Mouse (Mus musculus) hindbrain, embryonic 15.5 days (tissue): ENCODE data around the gene Podxl. TPM values are rescaled to one million over a fixed set of nuclear protein-coding genes. Genes with fewer than 3 reads are reported as not detected.
A peak's percentile ranks its signal among the peaks of the same experiment; 100 is the strongest.

Source experiments
- ATAC-seq: fragments of 200-750 bp; cut with Nextera tagmentation; 2 replicates; pipeline ENCODE4 v1.8.0; 2017; ENCODE audit warnings: low read depth, moderate number of reproducible peaks, moderate TSS enrichment; ENCODE audit not compliant: low FRiP score
- H3K27ac ChIP-seq: fragments of 300-500 bp; sonication (generic); replicated peaks from 2 replicates; pipeline ENCODE4 v1.5.1; 2015; ENCODE audit warnings: mild to moderate bottlenecking, inconsistent platforms
- H3K27me3 ChIP-seq: fragments of 300-500 bp; sonication (generic); 2 replicates; pipeline ENCODE4 v1.6.1; 2015; ENCODE audit warnings: control low read depth, inconsistent platforms
- H3K36me3 ChIP-seq: fragments of 300-500 bp; sonication (generic); 2 replicates; pipeline ENCODE4 v1.6.1; 2015; ENCODE audit warnings: control low read depth, inconsistent platforms
- H3K4me1 ChIP-seq: fragments of 300-500 bp; sonication (generic); replicated peaks from 2 replicates; pipeline ENCODE4 v1.6.1; 2015; ENCODE audit warnings: control low read depth, inconsistent platforms
- H3K4me2 ChIP-seq: fragments of 300-500 bp; sonication (generic); 2 replicates; pipeline ENCODE4 v1.6.1; 2015; ENCODE audit warnings: moderate library complexity, mild to moderate bottlenecking, inconsistent platforms
- H3K4me3 ChIP-seq: fragments of 300-500 bp; sonication (generic); 2 replicates; pipeline ENCODE4 v1.5.1; 2015; ENCODE audit warnings: mild to moderate bottlenecking, inconsistent platforms
- H3K9ac ChIP-seq: fragments of 300-500 bp; sonication (generic); 2 replicates; pipeline ENCODE4 v1.6.1; 2015; ENCODE audit warnings: inconsistent platforms
- H3K9me3 ChIP-seq: fragments of 300-500 bp; sonication (generic); 2 replicates; pipeline ENCODE4 v1.6.1; 2016; ENCODE audit warnings: control low read depth, inconsistent platforms
- WGBS: fragments of 180-500 bp; shearing (Covaris S2); methylation state at CpG from one replicate; pipeline ENCODE4 v1.1.7; 2015; 5-methylcytosine and 5-hydroxymethylcytosine counted together
- polyA plus RNA-seq: library from polyadenylated mRNA; unstranded; fragments of >200 nt; fragmentation: Nextera tagmentation; extraction: Ambion mirVana; gene quantifications from 2 replicates; pipeline ENCODE4 v1.2.1, GENCODE M21; 2015

The Podxl gene
- polyA plus RNA-seq, 1 experiment from 2014 or later, result 13.4 TPM

DNA sequence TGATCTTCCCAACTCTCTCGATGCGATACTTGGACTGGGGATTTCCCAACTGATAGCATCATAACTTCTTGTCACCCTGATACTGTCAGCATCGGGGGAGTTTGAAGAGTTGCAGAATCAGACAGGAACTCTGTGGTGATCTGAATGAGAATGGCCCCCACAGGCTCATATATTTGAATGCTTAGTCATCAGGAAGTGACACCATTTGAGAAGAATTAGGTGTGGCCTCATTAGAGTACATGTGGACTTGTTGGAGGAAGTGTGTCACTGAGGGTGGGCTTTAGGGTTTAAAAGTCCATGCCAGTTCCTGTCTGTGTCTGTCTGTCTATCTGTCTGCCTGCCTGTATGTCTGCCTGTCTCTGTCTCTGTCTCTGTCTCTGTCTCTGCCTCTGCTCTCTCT, 31.9 kb downstream of the Podxl start:
- 92% methylated on average over 3 of the region's 3 CpGs for WGBS
- H3K9me3 ChIP-seq, result no peaks in the 10 kb centered on the region
- no peaks in the 10 kb centered on the region for H3K36me3 ChIP-seq
- H3K27me3 ChIP-seq, result no peaks in the 10 kb centered on the region
- ATAC-seq, result no peak
- no peak overlapping the region for H3K9ac ChIP-seq
- H3K4me3 ChIP-seq, result no peak overlapping the region
- H3K4me2 ChIP-seq, result no peak overlapping the region
- no peak overlapping the region for H3K27ac ChIP-seq
- no peaks in the 10 kb centered on the region for H3K4me1 ChIP-seq

- Histone ChIP-seq H3K9ac (no peak overlapping the region), H3K9me3 (no peaks in the 10 kb centered on the region), H3K4me2 (no peak overlapping the region), H3K27ac (no peak overlapping the region), H3K4me1 (peaks cover 3% of the 10 kb centered on the region), H3K27me3 (no peaks in the 10 kb centered on the region), H3K36me3 (peaks cover 9% of the 10 kb centered on the region), H3K4me3 (no peak overlapping the region)
- no peak for ATAC-seq
- WGBS, result 79% methylated on average over 5 of the region's 5 CpGs
Observed at GRCm38 (mm10) chr6:31528339-31528738, 35.4 kb downstream of the Podxl start.

- no peak overlapping the region for H3K4me2 ChIP-seq
- no peaks in the 10 kb centered on the region for H3K27me3 ChIP-seq
- peaks cover 9% of the 10 kb centered on the region for H3K36me3 ChIP-seq
- H3K9ac ChIP-seq, result no peak overlapping the region
- peaks cover 8% of the 10 kb centered on the region for H3K4me1 ChIP-seq
- ATAC-seq, result no peak
- no peak overlapping the region for H3K4me3 ChIP-seq
- no peak overlapping the region for H3K27ac ChIP-seq
- 75% methylated on average over 7 of the region's 7 CpGs for WGBS
- no peaks in the 10 kb centered on the region for H3K9me3 ChIP-seq
Observed at GRCm38 (mm10) chr6:31527897-31528296, 35.9 kb downstream of the Podxl start.

DNA sequence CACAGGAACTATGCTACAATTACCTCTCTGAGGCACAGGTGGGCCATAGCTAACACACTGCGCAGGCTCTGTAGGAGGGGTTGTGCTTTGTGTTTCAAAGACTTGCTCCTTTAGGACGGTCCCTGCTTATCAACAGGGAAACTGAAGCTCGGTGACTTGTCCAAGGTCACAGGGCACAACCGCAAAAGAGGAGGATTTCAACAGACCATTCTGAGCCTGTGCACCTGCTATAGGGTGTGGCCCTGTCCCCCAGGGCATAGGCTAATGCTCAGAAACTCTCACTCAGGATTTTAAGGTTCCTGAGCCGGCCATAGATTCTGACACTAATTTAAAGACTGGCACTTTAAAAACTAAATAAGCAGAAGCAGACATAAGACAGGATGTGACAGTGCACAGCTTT, 36.9 kb downstream of the Podxl start:
- Histone ChIP-seq H3K36me3 (peaks cover 13% of the 10 kb centered on the region), H3K27ac (no peak overlapping the region), H3K9ac (no peak overlapping the region), H3K4me3 (no peak overlapping the region), H3K9me3 (no peaks in the 10 kb centered on the region), H3K4me1 (peaks cover 11% of the 10 kb centered on the region), H3K27me3 (no peaks in the 10 kb centered on the region), H3K4me2 (no peak overlapping the region)
- 93% methylated on average over 5 of the region's 5 CpGs for WGBS
- ATAC-seq, result no peak

GRCm38 (mm10) chr6:31525231-31525900, 38.4 kb downstream of the Podxl start:
- Histone ChIP-seq H3K4me3 (no peak overlapping the region), H3K9ac (no peak overlapping the region), H3K4me1 (peaks cover 24% of the 10 kb centered on the region), H3K4me2 (no peak overlapping the region), H3K36me3 (peaks cover 13% of the 10 kb centered on the region), H3K27me3 (no peaks in the 10 kb centered on the region), H3K27ac (no peak overlapping the region), H3K9me3 (no peaks in the 10 kb centered on the region)
- peak; percentile 64; the same call in 1 of the 2 replicates for ATAC-seq
- WGBS, result 73% methylated on average over 6 of the region's 6 CpGs

DNA sequence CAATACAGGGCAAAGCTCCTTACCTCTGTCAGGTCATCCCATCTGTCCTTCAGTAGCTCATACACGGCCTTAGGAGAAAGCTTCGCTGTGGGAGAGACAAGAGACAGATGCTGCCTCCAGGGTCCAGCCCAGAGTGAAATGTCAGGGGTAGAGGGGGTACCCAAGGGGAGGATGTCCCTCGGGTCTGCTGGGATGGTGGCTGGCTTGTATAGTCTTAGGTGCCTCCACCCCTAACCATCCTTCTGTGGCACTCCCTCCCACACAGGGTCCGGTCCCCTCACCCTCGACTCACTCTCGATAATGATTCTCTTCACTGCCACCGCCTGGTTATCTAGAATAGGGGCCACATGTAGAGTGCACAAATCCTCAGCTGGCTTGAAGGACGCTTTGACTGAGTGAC, 39.1 kb downstream of the Podxl start:
- 94% methylated on average over 8 of the region's 8 CpGs for WGBS
- H3K9ac ChIP-seq, result no peak overlapping the region
- H3K27me3 ChIP-seq, result no peaks in the 10 kb centered on the region

GRCm38 (mm10) chr6:31524121-31524520, 39.7 kb downstream of the Podxl start:
- H3K9ac ChIP-seq, result no peak overlapping the region
- H3K4me3 ChIP-seq, result no peak overlapping the region
- H3K27me3 ChIP-seq, result no peaks in the 10 kb centered on the region
- ATAC-seq, result no peak
- WGBS, result 94% methylated on average over 13 of the region's 13 CpGs
- peaks cover 13% of the 10 kb centered on the region for H3K36me3 ChIP-seq
- no peaks in the 10 kb centered on the region for H3K9me3 ChIP-seq
- H3K27ac ChIP-seq, result no peak overlapping the region
- H3K4me1 ChIP-seq, result peaks cover 24% of the 10 kb centered on the region
- H3K4me2 ChIP-seq, result no peak overlapping the region

More for the DNA sequence above, 39.1 kb downstream of the Podxl start:
- no peak overlapping the region for H3K27ac ChIP-seq
- no peaks in the 10 kb centered on the region for H3K9me3 ChIP-seq
- ATAC-seq, result no peak
- no peak overlapping the region for H3K4me2 ChIP-seq
- H3K36me3 ChIP-seq, result peaks cover 13% of the 10 kb centered on the region
- no peak overlapping the region for H3K4me3 ChIP-seq
- peaks cover 24% of the 10 kb centered on the region for H3K4me1 ChIP-seq

DNA sequence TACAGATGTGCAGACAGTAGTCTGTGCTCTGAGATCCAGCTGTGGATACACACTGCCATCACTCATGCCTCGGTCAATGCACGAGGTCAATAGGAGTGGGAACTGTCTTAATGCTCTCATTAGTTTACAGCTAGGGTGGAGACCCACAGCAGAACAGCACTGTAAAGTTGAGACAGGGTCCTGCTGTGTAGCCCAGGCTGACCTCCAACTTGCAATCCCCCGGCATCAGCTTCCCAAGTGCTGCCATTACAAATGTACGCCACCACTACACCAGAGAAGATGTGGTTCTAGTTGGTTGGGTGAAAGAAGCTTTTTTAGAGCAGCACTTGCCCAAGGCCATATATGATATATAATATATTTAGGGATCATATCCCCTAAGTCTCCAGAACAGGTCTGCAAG, 40.1 kb downstream of the Podxl start:
- H3K27me3 ChIP-seq, result no peaks in the 10 kb centered on the region
- H3K4me1 ChIP-seq, result peaks cover 24% of the 10 kb centered on the region
- WGBS, result 92% methylated on average over 4 of the region's 4 CpGs
- ATAC-seq, result no peak
- peaks cover 13% of the 10 kb centered on the region for H3K36me3 ChIP-seq
- H3K27ac ChIP-seq, result peak overlapping the region; percentile 60; the same call in 1 of the 2 replicates
- no peak overlapping the region for H3K4me2 ChIP-seq
- no peaks in the 10 kb centered on the region for H3K9me3 ChIP-seq
- no peak overlapping the region for H3K9ac ChIP-seq
- no peak overlapping the region for H3K4me3 ChIP-seq

DNA sequence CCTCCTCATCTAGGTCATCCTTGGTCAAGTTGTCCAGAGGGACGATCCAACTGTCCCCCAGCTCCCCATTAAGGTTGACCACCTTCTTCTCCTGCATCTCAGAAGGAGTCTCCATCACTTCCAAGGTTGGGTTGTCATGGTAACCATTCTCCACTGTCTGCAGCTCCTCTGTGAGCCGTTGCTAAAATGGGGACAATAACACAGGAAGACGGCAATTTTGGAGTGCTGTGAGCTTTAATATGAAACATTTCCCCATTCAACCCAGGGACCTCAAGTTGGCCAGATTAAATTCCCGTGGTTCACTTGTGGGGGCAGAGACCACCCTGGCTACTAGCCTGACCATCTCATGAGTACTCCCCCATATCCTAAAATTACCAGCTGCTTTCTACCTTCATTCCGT, 40.7 kb downstream of the Podxl start:
- Histone ChIP-seq H3K27ac (peak overlapping the region; percentile 60), H3K4me2 (no peak overlapping the region), H3K9ac (no peak overlapping the region), H3K27me3 (no peaks in the 10 kb centered on the region), H3K4me3 (no peak overlapping the region), H3K9me3 (no peaks in the 10 kb centered on the region), H3K36me3 (peaks cover 13% of the 10 kb centered on the region), H3K4me1 (peaks cover 24% of the 10 kb centered on the region)
- no peak for ATAC-seq
- WGBS, result 47% methylated on average over 5 of the region's 5 CpGs

GRCm38 (mm10) chr6:31522478-31522877, 41.3 kb downstream of the Podxl start:
- Histone ChIP-seq H3K4me2 (no peak overlapping the region), H3K36me3 (peaks cover 13% of the 10 kb centered on the region), H3K4me1 (peaks cover 24% of the 10 kb centered on the region), H3K27ac (no peak overlapping the region), H3K9me3 (no peaks in the 10 kb centered on the region), H3K9ac (no peak overlapping the region), H3K27me3 (no peaks in the 10 kb centered on the region), H3K4me3 (no peak overlapping the region)
- no peak for ATAC-seq
- 81% methylated on average over 4 of the region's 4 CpGs for WGBS

GRCm38 (mm10) chr6:31521491-31522355, 42.1 kb downstream of the Podxl start:
- H3K4me3 ChIP-seq, result no peak overlapping the region
- no peaks in the 10 kb centered on the region for H3K27me3 ChIP-seq
- H3K36me3 ChIP-seq, result peaks cover 13% of the 10 kb centered on the region
- no peak overlapping the region for H3K9ac ChIP-seq
- no peak for ATAC-seq
- peak overlapping the region; percentile 39; the same call in 1 of the 2 replicates for H3K27ac ChIP-seq
- no peaks in the 10 kb centered on the region for H3K9me3 ChIP-seq
- no peak overlapping the region for H3K4me2 ChIP-seq
- peaks cover 24% of the 10 kb centered on the region for H3K4me1 ChIP-seq
- 80% methylated on average over 8 of the region's 8 CpGs for WGBS

DNA sequence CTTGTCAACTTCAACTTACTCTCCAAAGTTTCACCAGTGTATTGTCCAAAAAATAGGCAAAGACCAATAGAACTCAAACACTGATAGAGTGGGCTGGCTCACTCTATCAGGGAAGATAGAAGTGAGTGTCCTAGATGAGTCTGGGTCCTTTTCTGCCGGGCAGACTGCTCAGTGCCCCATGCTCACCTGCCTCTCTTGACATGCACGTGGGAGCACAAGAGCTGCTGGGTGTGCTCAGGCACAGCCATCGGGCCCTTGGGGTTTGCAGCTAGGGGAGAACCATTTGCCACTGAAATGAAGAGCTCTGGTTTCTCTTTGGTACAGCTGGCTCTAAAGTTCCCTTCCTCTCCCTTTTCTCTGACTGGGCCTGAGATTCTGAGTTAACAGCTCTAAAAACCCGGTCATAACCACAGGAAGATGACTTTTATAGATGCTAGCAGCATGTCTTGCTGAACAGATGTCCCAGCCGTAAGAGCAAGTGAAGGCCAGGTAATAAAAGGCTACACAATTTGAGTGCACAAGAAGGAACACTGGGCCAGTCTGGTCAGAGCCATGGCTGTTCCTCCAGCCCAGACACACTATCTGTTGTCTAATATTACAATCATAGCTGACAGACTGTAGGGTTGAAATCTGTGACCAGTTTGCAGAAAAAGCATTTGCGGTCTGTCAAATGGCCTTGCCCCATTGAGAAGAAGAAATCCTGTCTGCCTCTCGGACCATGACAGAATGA, 43.1 kb downstream of the Podxl start:
- no peak overlapping the region for H3K9ac ChIP-seq
- H3K9me3 ChIP-seq, result no peaks in the 10 kb centered on the region
- H3K4me2 ChIP-seq, result no peak overlapping the region
- H3K36me3 ChIP-seq, result peaks cover 7% of the 10 kb centered on the region; the same call in 1 of the 2 replicates
- ATAC-seq, result no peak
- no peaks in the 10 kb centered on the region for H3K27me3 ChIP-seq
- no peak overlapping the region for H3K4me3 ChIP-seq
- H3K27ac ChIP-seq, result peak overlapping the region; percentile 39; the same call in 1 of the 2 replicates
- H3K4me1 ChIP-seq, result peaks cover 24% of the 10 kb centered on the region
- 72% methylated on average over 7 of the region's 7 CpGs for WGBS
